Mouse (Mus musculus) MEL (cell line): ENCODE measurements at regions not wholly inside any gene's neighbourhood (a gene's known extent, or its start where the extent isn't known, plus 50 kb on each side); places are given as distances from the start of the nearest gene placed in this dataset.

Source experiments
- CHD1 ChIP-seq: IDR thresholded peaks from 2 replicates; pipeline ENCODE4 v1.6.1; 2012; ENCODE audit warnings: low read depth, mild to moderate bottlenecking, inconsistent platforms, low read length, improper control_type of control experiment
- CTCF ChIP-seq, 3 experiments: IDR thresholded peaks in 2 of 3; conservative IDR thresholded peaks in 1 of 3; 2 replicates each; pipeline ENCODE4 v1.5.1; 2011 to 2012; ENCODE audit warnings: low read length in 3 of 3, low read depth in 2 of 3, mild to moderate bottlenecking in 2 of 3, improper control_type of control experiment in 1 of 3, inconsistent platforms in 1 of 3, mixed read lengths in 1 of 3, moderate library complexity in 1 of 3; ENCODE audit not compliant: control insufficient read depth in 1 of 3, insufficient read depth in 1 of 3, poor library complexity in 1 of 3, severe bottlenecking in 1 of 3
- EP300 ChIP-seq, 2 experiments: IDR thresholded peaks; 2 replicates each; pipeline ENCODE4 v1.6.1; 2011; ENCODE audit warnings: improper control_type of control experiment in 2 of 2, low read length in 2 of 2, low read depth in 1 of 2, mild to moderate bottlenecking in 1 of 2
- GATA1 ChIP-seq: IDR thresholded peaks from 2 replicates; pipeline ENCODE4 v1.6.1; 2011; ENCODE audit warnings: low read depth, low read length, improper control_type of control experiment
- HCFC1 ChIP-seq: IDR thresholded peaks from 2 replicates; pipeline ENCODE4 v1.6.1; 2012; ENCODE audit warnings: low read depth, mild to moderate bottlenecking, inconsistent platforms, low read length, improper control_type of control experiment, moderate library complexity
- KAT2A ChIP-seq: conservative IDR thresholded peaks from 2 replicates; pipeline ENCODE4 v1.6.1; 2012; ENCODE audit warnings: low read depth, low read length, improper control_type of control experiment, inconsistent platforms
- POLR2A ChIP-seq, 2 experiments: IDR thresholded peaks; 2 replicates each; pipeline ENCODE4 v1.6.1; 2011 to 2012; ENCODE audit warnings: low read length in 2 of 2, mild to moderate bottlenecking in 2 of 2, control low read depth in 1 of 2, improper control_type of control experiment in 1 of 2, low read depth in 1 of 2, moderate library complexity in 1 of 2; ENCODE audit not compliant: control insufficient read depth in 1 of 2, insufficient read depth in 1 of 2, poor library complexity in 1 of 2
- TAL1 ChIP-seq: IDR thresholded peaks from 2 replicates; pipeline ENCODE4 v1.6.1; 2012; ENCODE audit warnings: mild to moderate bottlenecking, inconsistent platforms, low read length, moderate library complexity, mixed read lengths
- ZC3H11A ChIP-seq: IDR thresholded peaks from 2 replicates; pipeline ENCODE4 v1.6.1; 2012; ENCODE audit warnings: low read depth, mild to moderate bottlenecking, inconsistent platforms, low read length, improper control_type of control experiment
- ZKSCAN1 ChIP-seq: IDR thresholded peaks from 2 replicates; pipeline ENCODE4 v1.6.1; 2012; ENCODE audit warnings: low read depth, mild to moderate bottlenecking, inconsistent platforms, low read length, improper control_type of control experiment, moderate library complexity

GRCm38 (mm10) chr16:39881525-39881924 is 102.6 kb upstream of the Lsamp start:
- no peak for TF ChIP-seq CTCF (IDR thresholded peaks at IDR 0.05 in 2 of 3, conservative IDR thresholded peaks at IDR 0.05 in 1 of 3; ENCODE audit: control insufficient read depth in 1 of 3, insufficient read depth in 1 of 3, low read depth in 2 of 3, low read length in 3 of 3, poor library complexity in 1 of 3, severe bottlenecking in 1 of 3)
- TF ChIP-seq POLR2A (IDR thresholded peaks at IDR 0.05; ENCODE audit: control insufficient read depth in 1 of 2, insufficient read depth in 1 of 2, low read depth in 1 of 2, low read length in 2 of 2, poor library complexity in 1 of 2) = no peak
- no peak for TF ChIP-seq ZC3H11A
- no peak for TF ChIP-seq EP300 (IDR thresholded peaks at IDR 0.05; ENCODE audit: low read depth in 1 of 2, low read length in 2 of 2)
- no peak for TF ChIP-seq ZKSCAN1
- no peak for TF ChIP-seq CHD1
- no peak for TF ChIP-seq HCFC1
- no peak for TF ChIP-seq GATA1
- no peak for TF ChIP-seq TAL1
- no peak for TF ChIP-seq KAT2A
